Mouse (Mus musculus) limb, embryonic 15.5 days (tissue): ENCODE measurements around the gene Trim63. TPM values are rescaled to one million over a fixed set of nuclear protein-coding genes. Genes with fewer than 3 reads are reported as not detected.

Experiments used
- ATAC-seq: fragments of 200-750 bp; cut with Nextera tagmentation; 2 replicates; pipeline ENCODE4 v1.8.0; 2017; ENCODE audit warnings: low read depth, moderate TSS enrichment; ENCODE audit not compliant: insufficient number of reproducible peaks, low FRiP score, low TSS enrichment
- H3K27ac ChIP-seq: fragments of 300-500 bp; sonication (generic); 2 replicates; pipeline ENCODE4 v1.5.1; 2015; ENCODE audit warnings: moderate library complexity, mild to moderate bottlenecking, inconsistent platforms
- H3K27me3 ChIP-seq: fragments of 300-500 bp; sonication (generic); 2 replicates; pipeline ENCODE4 v1.6.1; 2015; ENCODE audit warnings: inconsistent platforms
- H3K36me3 ChIP-seq: fragments of 300-500 bp; sonication (generic); 2 replicates; pipeline ENCODE4 v1.6.1; 2015; ENCODE audit warnings: inconsistent platforms
- H3K4me1 ChIP-seq: fragments of 300-500 bp; sonication (generic); 2 replicates; pipeline ENCODE4 v1.6.1; 2015; ENCODE audit warnings: inconsistent platforms
- H3K4me2 ChIP-seq: fragments of 300-500 bp; sonication (generic); 2 replicates; pipeline ENCODE4 v1.6.1; 2015; ENCODE audit warnings: mild to moderate bottlenecking, inconsistent platforms
- H3K4me3 ChIP-seq: fragments of 300-500 bp; sonication (generic); 2 replicates; pipeline ENCODE4 v1.5.1; 2015; ENCODE audit warnings: mild to moderate bottlenecking, inconsistent platforms
- H3K9ac ChIP-seq: fragments of 300-500 bp; sonication (generic); 2 replicates; pipeline ENCODE4 v1.6.1; 2015; ENCODE audit warnings: inconsistent platforms
- H3K9me3 ChIP-seq: fragments of 300-500 bp; sonication (generic); 2 replicates; pipeline ENCODE4 v1.6.1; 2016; ENCODE audit warnings: inconsistent platforms
- WGBS: fragments of 180-500 bp; shearing (Covaris S2); methylation state at CpG from one replicate; pipeline ENCODE4 v1.1.7; 2015; 5-methylcytosine and 5-hydroxymethylcytosine counted together
- polyA plus RNA-seq: library from polyadenylated mRNA; unstranded; fragments of >200 nt; fragmentation: Nextera tagmentation; extraction: Ambion mirVana; gene quantifications from 2 replicates; pipeline ENCODE4 v1.2.1, GENCODE M21; 2015

Gene Trim63
- polyA plus RNA-seq, 1 experiment from 2014 or later = 3.2 TPM

DNA sequence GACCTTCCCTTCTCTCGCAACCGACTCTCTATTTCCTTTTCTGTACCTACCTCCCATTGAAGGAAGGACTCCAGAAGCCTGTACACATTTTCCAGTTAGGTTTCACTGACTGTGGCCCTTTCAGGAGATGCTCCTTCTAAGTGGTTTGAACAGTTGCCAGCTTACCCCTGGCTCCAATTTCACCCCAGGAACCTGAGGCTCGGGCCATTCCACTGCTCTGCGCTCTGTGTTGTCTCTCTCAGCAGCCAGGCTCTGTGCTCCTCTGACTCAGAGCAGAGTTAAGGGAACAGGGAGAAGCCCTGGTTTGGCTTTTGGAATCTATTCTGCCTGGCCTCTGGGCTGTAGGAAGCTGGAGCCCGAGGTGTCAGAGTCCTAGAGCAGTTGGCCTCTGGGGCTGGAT is 12.8 kb upstream of the Trim63 start:
- Histone ChIP-seq H3K9ac (no peak overlapping the region), H3K4me1 (peaks cover 6% of the 10 kb centered on the region), H3K27ac (no peak overlapping the region), H3K9me3 (no peaks in the 10 kb centered on the region), H3K27me3 (no peaks in the 10 kb centered on the region), H3K4me3 (no peak overlapping the region), H3K36me3 (no peaks in the 10 kb centered on the region), H3K4me2 (no peak overlapping the region)
- 73% methylated on average over 5 of the region's 5 CpGs for WGBS
- no peak for ATAC-seq

DNA sequence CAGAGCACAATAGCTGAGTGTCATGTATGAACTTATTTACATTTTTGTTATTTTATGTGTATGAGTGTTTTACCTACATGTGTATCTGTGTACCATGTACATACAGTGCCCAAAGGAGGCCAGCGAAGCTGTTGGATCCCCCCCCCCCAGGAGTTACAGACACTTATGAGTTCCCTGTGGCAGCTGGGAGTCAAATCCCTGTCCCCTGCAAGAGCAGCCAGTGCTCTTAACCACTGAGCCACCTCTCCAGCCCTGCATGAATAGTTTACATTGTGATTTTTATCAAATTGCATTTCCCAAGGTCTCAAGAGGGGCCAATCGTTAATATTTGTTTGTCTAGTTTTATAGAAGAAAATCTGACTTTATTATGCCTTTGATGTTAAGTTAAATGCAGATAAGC is 8.0 kb upstream of the Trim63 start:
- Histone ChIP-seq H3K9ac (no peak overlapping the region), H3K27me3 (no peaks in the 10 kb centered on the region), H3K4me3 (no peak overlapping the region), H3K27ac (no peak overlapping the region), H3K4me2 (0 out of 2 replicates have a peak overlapping the region, but pooled peaks have one; percentile 26), H3K36me3 (no peaks in the 10 kb centered on the region), H3K4me1 (peaks cover 10% of the 10 kb centered on the region), H3K9me3 (no peaks in the 10 kb centered on the region)
- 57% methylated on average over 2 of the region's 2 CpGs for WGBS
- no peak for ATAC-seq

DNA sequence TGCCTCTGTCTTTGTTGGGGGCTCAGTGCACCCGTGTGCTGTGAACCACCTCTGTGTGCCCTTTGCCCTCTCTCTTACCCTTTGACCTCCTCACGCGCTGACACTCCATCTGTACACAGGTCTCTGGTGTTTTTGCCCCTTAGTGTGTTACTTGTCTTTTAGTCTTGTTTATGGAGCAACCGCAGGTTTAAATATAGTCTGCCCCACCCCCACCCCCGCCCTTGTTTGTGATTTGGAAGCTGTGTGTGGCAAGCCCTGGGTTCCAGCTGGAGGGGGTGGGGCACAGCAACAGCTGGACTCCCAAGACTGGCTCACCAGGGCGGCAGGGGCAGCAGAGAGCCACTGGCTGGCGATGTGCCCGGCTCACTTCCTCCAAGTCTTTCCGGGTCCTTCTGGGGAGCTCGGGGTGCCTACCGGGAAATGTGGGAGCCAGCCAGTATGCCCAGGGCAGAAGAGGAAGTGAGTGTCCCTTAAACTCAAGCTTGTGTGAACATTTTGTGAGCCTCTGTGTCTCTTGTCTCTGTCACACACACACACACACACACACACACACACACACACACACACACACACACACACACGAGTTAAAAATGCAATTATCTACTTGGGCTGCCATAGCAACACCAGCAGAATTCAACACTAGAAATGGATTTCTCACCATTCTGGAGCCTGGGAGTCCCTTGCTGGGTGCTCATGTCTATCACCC is 7.4 kb upstream of the Trim63 start:
- H3K4me2 ChIP-seq = peak overlapping the region; percentile 26; the same call in 1 of the 2 replicates
- H3K27ac ChIP-seq = no peak overlapping the region
- ATAC-seq = peak; percentile 44; the same call in 1 of the 2 replicates

DNA sequence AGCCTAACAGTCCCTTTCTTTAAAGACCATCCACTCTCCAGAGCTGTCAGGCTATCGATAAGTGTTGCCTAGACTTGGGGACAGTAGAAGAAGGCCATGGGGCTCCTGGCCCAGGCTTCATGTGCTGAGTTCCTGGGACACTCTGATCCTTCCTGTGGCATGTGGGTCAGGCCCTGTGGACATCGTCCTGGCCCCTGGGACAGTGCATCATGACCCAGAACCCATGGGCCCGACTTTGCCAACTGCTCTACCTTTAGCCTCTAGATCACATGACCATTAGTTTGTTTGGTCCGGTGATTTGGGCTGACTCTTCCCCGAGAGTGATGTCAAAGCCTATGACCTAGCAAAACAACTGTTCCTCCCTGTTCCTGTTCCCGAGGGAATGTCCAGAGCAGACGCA is 4.8 kb upstream of the Trim63 start:
- Histone ChIP-seq H3K4me2 (no peak overlapping the region), H3K27me3 (no peaks in the 10 kb centered on the region)
- 89% methylated on average over 7 of the region's 7 CpGs for WGBS

More for the DNA sequence above, 7.4 kb upstream of the Trim63 start:
- no peak overlapping the region for H3K9ac ChIP-seq
- H3K9me3 ChIP-seq = no peaks in the 10 kb centered on the region
- no peaks in the 10 kb centered on the region for H3K36me3 ChIP-seq
- no peaks in the 10 kb centered on the region for H3K27me3 ChIP-seq
- H3K4me3 ChIP-seq = no peak overlapping the region
- 9% methylated on average over 12 of the region's 12 CpGs for WGBS
- H3K4me1 ChIP-seq = peaks cover 10% of the 10 kb centered on the region

DNA sequence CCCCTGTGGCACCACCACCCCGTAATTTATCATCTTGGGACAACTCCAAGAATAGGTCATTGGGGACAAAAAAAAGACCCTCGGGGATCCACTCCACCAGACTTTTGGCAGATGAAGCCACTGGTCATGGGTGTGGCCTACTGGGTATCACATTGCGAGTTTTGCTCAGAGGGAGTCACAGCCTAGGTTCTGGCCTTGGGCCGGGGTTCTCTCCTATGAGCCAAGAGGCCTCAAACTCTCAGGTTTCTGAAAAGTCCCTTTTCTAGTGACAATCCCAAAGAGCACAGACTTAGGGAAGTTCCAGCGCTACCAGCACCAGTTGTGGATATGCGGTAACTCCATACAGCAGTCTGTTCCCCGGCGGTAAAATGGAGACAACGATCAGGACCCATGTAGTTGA is 4.3 kb upstream of the Trim63 start:
- 80% methylated on average over 9 of the region's 9 CpGs for WGBS
- no peak overlapping the region for H3K27ac ChIP-seq
- no peak for ATAC-seq

More for the DNA sequence above, 4.8 kb upstream of the Trim63 start:
- H3K9me3 ChIP-seq = no peaks in the 10 kb centered on the region
- no peak overlapping the region for H3K4me3 ChIP-seq
- H3K36me3 ChIP-seq = no peaks in the 10 kb centered on the region
- no peak overlapping the region for H3K27ac ChIP-seq
- peaks cover 15% of the 10 kb centered on the region for H3K4me1 ChIP-seq
- ATAC-seq = no peak
- H3K9ac ChIP-seq = no peak overlapping the region

DNA sequence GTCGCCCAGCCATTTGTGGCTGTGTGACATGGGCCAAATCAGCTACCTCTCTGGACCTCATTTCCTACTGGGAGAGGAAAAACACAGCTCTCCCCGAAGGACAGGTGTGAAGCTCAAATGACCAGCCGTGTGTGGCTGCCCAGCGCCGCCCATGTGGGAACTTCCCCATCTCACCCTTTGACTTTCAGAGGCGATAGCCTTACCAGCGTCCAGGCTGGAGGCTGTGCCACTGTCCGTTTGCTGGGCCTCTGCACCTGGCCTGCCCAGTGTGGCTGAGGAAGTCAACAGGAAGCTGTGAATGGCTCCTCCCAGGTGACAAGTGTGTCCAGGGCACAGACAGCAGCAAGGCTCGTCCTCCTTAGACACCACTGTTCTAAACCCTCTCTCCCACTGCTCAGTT is 3.1 kb upstream of the Trim63 start:
- Histone ChIP-seq H3K9ac (no peak overlapping the region), H3K27me3 (no peaks in the 10 kb centered on the region), H3K4me1 (peaks cover 15% of the 10 kb centered on the region), H3K4me3 (no peak overlapping the region), H3K36me3 (no peaks in the 10 kb centered on the region), H3K9me3 (no peaks in the 10 kb centered on the region), H3K27ac (no peak overlapping the region), H3K4me2 (no peak overlapping the region)
- WGBS = 73% methylated on average over 9 of the region's 9 CpGs
- no peak for ATAC-seq

More for the DNA sequence above, 4.3 kb upstream of the Trim63 start:
- H3K27me3 ChIP-seq = no peaks in the 10 kb centered on the region
- H3K4me3 ChIP-seq = no peak overlapping the region
- no peak overlapping the region for H3K4me2 ChIP-seq
- peaks cover 15% of the 10 kb centered on the region for H3K4me1 ChIP-seq
- no peaks in the 10 kb centered on the region for H3K9me3 ChIP-seq
- no peaks in the 10 kb centered on the region for H3K36me3 ChIP-seq
- no peak overlapping the region for H3K9ac ChIP-seq

DNA sequence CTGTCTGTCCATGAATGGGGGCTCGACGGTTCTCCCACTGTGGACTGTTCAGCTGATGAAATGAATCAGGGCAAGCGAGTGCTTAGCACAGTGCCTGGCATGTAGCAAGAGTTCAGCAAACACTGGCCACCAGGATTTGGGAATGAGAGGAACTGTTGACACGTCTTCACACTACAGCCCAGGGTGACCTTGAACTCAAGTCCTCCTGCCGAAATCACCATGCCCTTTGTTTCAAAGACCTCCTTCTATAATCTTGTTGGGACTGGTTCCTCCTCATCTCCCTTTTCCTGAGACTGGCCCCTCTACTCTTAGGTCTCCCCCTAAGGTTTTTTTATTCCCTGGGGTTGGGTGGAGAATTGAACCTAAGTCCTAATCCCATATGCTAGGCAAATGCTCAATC is 2.6 kb upstream of the Trim63 start:
- 91% methylated on average over 5 of the region's 5 CpGs for WGBS
- no peak for ATAC-seq

DNA sequence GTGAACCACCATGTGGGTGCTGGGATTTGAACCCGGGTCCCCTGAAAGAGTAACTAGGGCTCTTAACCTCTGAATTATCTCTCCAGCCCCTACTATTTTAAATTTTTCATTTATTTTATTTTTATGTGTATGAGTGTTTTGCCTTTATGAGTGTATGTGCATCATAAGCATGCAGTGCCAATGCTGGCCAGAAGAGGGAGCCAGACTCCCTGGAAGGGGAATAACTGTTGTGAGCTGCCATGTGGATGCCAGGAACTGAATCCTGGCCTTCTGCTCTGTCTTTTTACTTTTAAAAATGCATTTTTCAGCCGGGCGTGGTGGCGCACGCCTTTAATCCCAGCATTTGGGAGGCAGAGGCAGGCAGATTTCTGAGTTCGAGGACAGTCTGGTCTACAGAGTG is 2.0 kb upstream of the Trim63 start:
- Histone ChIP-seq H3K27ac (no peak overlapping the region), H3K4me3 (no peak overlapping the region), H3K4me2 (no peak overlapping the region), H3K9me3 (no peaks in the 10 kb centered on the region), H3K4me1 (peaks cover 5% of the 10 kb centered on the region), H3K9ac (no peak overlapping the region), H3K27me3 (no peaks in the 10 kb centered on the region), H3K36me3 (no peaks in the 10 kb centered on the region)
- ATAC-seq = no peak
- WGBS = 93% methylated on average over 6 of the region's 6 CpGs

More for the DNA sequence above, 2.6 kb upstream of the Trim63 start:
- Histone ChIP-seq H3K4me3 (no peak overlapping the region), H3K27me3 (no peaks in the 10 kb centered on the region), H3K27ac (no peak overlapping the region), H3K9me3 (no peaks in the 10 kb centered on the region), H3K9ac (no peak overlapping the region), H3K4me2 (no peak overlapping the region), H3K4me1 (peaks cover 9% of the 10 kb centered on the region), H3K36me3 (no peaks in the 10 kb centered on the region)

DNA sequence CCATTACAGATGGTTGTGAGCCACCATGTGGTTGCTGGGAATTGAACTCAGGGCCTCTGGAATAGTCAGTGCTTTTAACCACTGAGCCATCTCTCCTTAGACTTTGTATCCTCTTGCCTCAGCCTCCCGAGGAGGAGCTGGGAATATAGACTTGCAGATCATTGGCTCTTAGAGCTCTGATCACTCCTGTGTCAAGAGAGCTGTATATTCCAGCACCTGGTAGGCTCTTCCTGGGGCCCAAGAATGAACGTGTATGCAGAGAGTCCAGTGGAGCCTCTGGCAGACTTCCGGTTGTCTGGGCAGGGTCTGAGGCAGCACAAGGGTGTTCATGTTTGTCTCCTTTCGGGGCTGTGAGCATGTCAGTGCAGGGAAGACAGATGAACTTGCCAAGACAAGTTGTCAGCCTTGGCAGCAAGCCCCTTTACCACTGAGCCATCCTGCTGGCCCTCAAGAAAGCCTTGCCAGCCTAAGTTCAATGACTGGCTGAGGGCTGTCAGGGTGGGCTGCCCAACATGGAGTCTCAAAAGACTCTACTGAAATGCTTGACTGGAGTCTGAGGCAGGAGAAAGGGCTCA is 752 bp upstream of the Trim63 start:
- Histone ChIP-seq H3K27ac (no peak overlapping the region), H3K4me2 (no peak overlapping the region), H3K36me3 (no peaks in the 10 kb centered on the region), H3K9me3 (no peaks in the 10 kb centered on the region), H3K27me3 (no peaks in the 10 kb centered on the region), H3K4me1 (peaks cover 5% of the 10 kb centered on the region), H3K9ac (no peak overlapping the region), H3K4me3 (no peak overlapping the region)
- no peak for ATAC-seq
- WGBS = 60% methylated on average over 4 of the region's 4 CpGs

DNA sequence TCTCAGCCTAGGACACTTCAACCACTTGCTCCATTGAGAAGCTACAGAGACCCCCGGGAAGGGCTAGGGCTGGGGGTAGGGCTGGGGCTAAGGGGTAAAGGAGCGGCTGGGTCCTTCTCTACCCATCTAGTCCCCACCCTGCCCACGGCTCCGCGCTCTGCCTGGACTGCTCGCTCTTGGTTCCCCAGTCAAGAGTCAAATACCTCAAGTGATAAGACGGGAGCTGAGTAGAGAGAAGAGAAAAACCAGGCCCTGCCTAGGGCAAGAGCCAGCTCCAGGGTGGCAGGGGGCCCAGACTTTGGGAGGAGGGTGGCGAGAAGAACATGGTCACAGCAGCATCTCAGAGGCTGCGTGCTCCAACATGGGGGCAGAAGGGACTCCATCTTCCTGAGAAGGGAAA is 550 bp downstream of the Trim63 start:
- no peak overlapping the region for H3K9ac ChIP-seq
- H3K4me3 ChIP-seq = peak overlapping the region; percentile 4; the same call in 1 of the 2 replicates
- no peaks in the 10 kb centered on the region for H3K27me3 ChIP-seq
- no peaks in the 10 kb centered on the region for H3K36me3 ChIP-seq
- no peak for ATAC-seq
- H3K9me3 ChIP-seq = no peaks in the 10 kb centered on the region
- WGBS = 67% methylated on average over 9 of the region's 9 CpGs
- no peak overlapping the region; the same call in 1 of the 2 replicates for H3K4me2 ChIP-seq
- H3K27ac ChIP-seq = no peak overlapping the region
- H3K4me1 ChIP-seq = peaks cover 5% of the 10 kb centered on the region

DNA sequence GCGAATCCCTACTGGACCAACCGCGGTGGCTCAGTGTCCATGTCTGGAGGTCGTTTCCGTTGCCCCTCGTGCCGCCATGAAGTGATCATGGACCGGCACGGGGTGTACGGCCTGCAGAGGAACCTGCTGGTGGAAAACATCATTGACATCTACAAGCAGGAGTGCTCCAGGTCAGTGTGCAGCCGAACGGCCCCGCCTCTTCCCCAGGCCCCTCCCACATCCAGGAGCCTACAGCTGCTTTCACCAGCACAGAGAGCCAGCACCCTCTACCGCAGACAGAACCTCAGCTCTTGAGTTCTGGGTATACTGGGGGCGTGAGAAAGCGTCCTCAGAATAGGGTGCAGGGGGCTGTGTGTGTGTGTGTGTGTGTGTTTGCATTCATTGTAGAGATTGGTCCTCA is 1.5 kb downstream of the Trim63 start:
- Histone ChIP-seq H3K9me3 (no peaks in the 10 kb centered on the region), H3K36me3 (no peaks in the 10 kb centered on the region), H3K27ac (no peak overlapping the region), H3K4me3 (no peak overlapping the region), H3K4me2 (no peak overlapping the region), H3K27me3 (no peaks in the 10 kb centered on the region), H3K9ac (no peak overlapping the region), H3K4me1 (peaks cover 5% of the 10 kb centered on the region)
- no peak for ATAC-seq
- 52% methylated on average over 16 of the region's 16 CpGs for WGBS

DNA sequence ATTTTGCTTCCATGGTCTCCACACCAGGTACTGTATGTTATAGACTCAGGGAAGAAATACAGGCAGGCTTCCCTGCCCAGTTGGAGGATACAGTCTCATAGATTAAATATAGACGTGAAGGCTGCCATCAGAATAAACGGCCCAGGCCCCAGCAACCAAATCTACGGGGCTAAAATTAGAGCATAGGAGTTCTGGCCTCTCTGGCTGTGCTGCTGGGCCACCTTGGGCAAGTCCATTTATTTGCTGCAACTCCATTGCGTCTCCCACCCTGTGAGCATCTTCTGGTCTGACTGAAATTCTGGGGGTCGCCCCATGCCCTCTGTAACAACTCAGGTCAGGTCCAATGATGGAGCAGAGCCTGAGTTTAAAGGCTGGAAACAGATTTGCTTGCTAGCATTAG is 4.2 kb downstream of the Trim63 start:
- H3K36me3 ChIP-seq = no peaks in the 10 kb centered on the region
- no peaks in the 10 kb centered on the region for H3K9me3 ChIP-seq
- no peak overlapping the region for H3K4me2 ChIP-seq
- H3K27ac ChIP-seq = no peak overlapping the region
- H3K4me1 ChIP-seq = peaks cover 5% of the 10 kb centered on the region
- H3K4me3 ChIP-seq = no peak overlapping the region
- H3K9ac ChIP-seq = no peak overlapping the region
- no peak for ATAC-seq
- no peaks in the 10 kb centered on the region for H3K27me3 ChIP-seq
- 79% methylated on average over 5 of the region's 5 CpGs for WGBS
